In genomic region chr5:25609911-25610310, GRCm38 (mm10) we compare ENCODE assay signal across 7 mouse cellular contexts.
DNase-seq lines count a peak whose midpoint lies in the region; ATAC-seq lines count a peak whose summit lies in the region.

No protein-coding gene starts in this region.

- H3K36me3 ChIP-seq in hindbrain, embryonic 16.5 days (ENCODE audit: control insufficient read depth, insufficient read depth, low read length) = no peaks in the 10 kb centered on the region
- no peaks in the 10 kb centered on the region for H3K36me3 ChIP-seq in neural tube, embryonic 12.5 days
- H3K36me3 ChIP-seq in intestine, embryonic 16.5 days (ENCODE audit: control insufficient read depth, insufficient read depth, low read length) = no peaks in the 10 kb centered on the region

- H3K9ac ChIP-seq in hindbrain, embryonic 16.5 days (ENCODE audit: low read depth, low read length) = no peak overlapping the region; the same call in 1 of the 2 replicates
- H3K9ac ChIP-seq in neural tube, embryonic 12.5 days = no peak overlapping the region
- H3K9ac ChIP-seq in intestine, embryonic 16.5 days (ENCODE audit: low read depth, low read length) = no peak overlapping the region

- H3K27ac ChIP-seq in hindbrain, embryonic 16.5 days (ENCODE audit: low read depth, low read length) = peak overlapping the region; percentile 49; the same call in 1 of the 2 replicates
- H3K27ac ChIP-seq in neural tube, embryonic 12.5 days = no peak overlapping the region
- H3K27ac ChIP-seq in intestine, embryonic 16.5 days (ENCODE audit: low read length) = no peak overlapping the region

- H3K27me3 ChIP-seq in hindbrain, embryonic 16.5 days (replicated peaks; ENCODE audit: control insufficient read depth, insufficient read depth, low read length) = no peaks in the 10 kb centered on the region
- H3K27me3 ChIP-seq in neural tube, embryonic 12.5 days (replicated peaks) = no peaks in the 10 kb centered on the region
- no peaks in the 10 kb centered on the region for H3K27me3 ChIP-seq in intestine, embryonic 16.5 days (replicated peaks; ENCODE audit: control insufficient read depth, insufficient read depth, low read length)

- no peaks in the 10 kb centered on the region for H3K9me3 ChIP-seq in hindbrain, embryonic 16.5 days (ENCODE audit: control insufficient read depth, low read length)
- H3K9me3 ChIP-seq in neural tube, embryonic 12.5 days = no peaks in the 10 kb centered on the region
- H3K9me3 ChIP-seq in intestine, embryonic 16.5 days (ENCODE audit: control insufficient read depth, low read length) = no peaks in the 10 kb centered on the region

- peak; percentile 41 for DNase-seq in cerebellum, adult 11 months
- DNase-seq in embryo, embryonic 10.5 days (ENCODE audit: low spot score) = peak; percentile 57
- DNase-seq in kidney, adult 8-10 months = no peak
- no peak for DNase-seq in kidney, adult 18-20 months

- ATAC-seq in hindbrain, embryonic 16.5 days = peak; percentile 62
- peak; percentile 53; the same call in 1 of the 2 replicates for ATAC-seq in neural tube, embryonic 12.5 days (ENCODE audit: low FRiP score, low read depth)
- no peak for ATAC-seq in intestine, embryonic 16.5 days

- H3K4me3 ChIP-seq in hindbrain, embryonic 16.5 days (ENCODE audit: low read length) = no peak overlapping the region
- no peak overlapping the region for H3K4me3 ChIP-seq in neural tube, embryonic 12.5 days
- H3K4me3 ChIP-seq in intestine, embryonic 16.5 days (ENCODE audit: low read length) = no peak overlapping the region

- H3K4me2 ChIP-seq in hindbrain, embryonic 16.5 days (ENCODE audit: low read length) = 0 out of 2 replicates have a peak overlapping the region, but pooled peaks have one; percentile 5
- no peak overlapping the region for H3K4me2 ChIP-seq in neural tube, embryonic 12.5 days (replicated peaks)
- H3K4me2 ChIP-seq in intestine, embryonic 16.5 days (ENCODE audit: low read depth, low read length) = no peak overlapping the region

- WGBS in hindbrain, embryonic 16.5 days = 7% methylated on average over 9 of the region's 9 CpGs
- WGBS in neural tube, embryonic 12.5 days = 11% methylated on average over 9 of the region's 9 CpGs
- WGBS in intestine, embryonic 16.5 days = 26% methylated on average over 9 of the region's 9 CpGs

- H3K4me1 ChIP-seq in hindbrain, embryonic 16.5 days (ENCODE audit: control insufficient read depth, insufficient read depth, low read depth, low read length) = no peaks in the 10 kb centered on the region; the same call in 1 of the 2 replicates
- H3K4me1 ChIP-seq in neural tube, embryonic 12.5 days = no peaks in the 10 kb centered on the region; the same call in 1 of the 2 replicates
- H3K4me1 ChIP-seq in intestine, embryonic 16.5 days (ENCODE audit: control insufficient read depth, insufficient read depth, low read length) = 0 out of 2 replicates have a peak, but pooled peaks cover 4% of the 10 kb centered on the region

Comparison
In these comparisons a context has a peak if more than half of its experiments do, and no peak if none do; other contexts are left out.
1. DNase-seq: peak in cerebellum, adult 11 months (single experiment) and embryo, embryonic 10.5 days (single experiment); none in kidney, adult 8-10 months (0 of 2) and kidney, adult 18-20 months (single experiment).